Mouse (Mus musculus) lung, adult 2 months (tissue): ENCODE results near the gene Nr1i3.

Experiments
- CTCF ChIP-seq: fragments of 200-500 bp; IDR thresholded peaks from 2 replicates; pipeline ENCODE4 v1.5.1; 2011; ENCODE audit warnings: mild to moderate bottlenecking, low read length, control low read depth; ENCODE audit not compliant: insufficient read depth
- POLR2A ChIP-seq: fragments of 200-500 bp; IDR thresholded peaks from 2 replicates; pipeline ENCODE4 v1.6.1; 2011; ENCODE audit warnings: low read depth, mild to moderate bottlenecking, control low read depth, low read length, borderline replicate concordance; ENCODE audit errors: extremely low read depth

GRCm38 (mm10) chr1:171231844-171232243 lies 18.1 kb downstream of the Nr1i3 start:
- TF ChIP-seq CTCF, result no peak
- TF ChIP-seq POLR2A, result no peak
